Mouse (Mus musculus): ENCODE results near the gene Cib4.
A peak's percentile ranks its signal among the peaks of the same experiment; 100 is the strongest.

Cib4 gene

GRCm38 (mm10) chr5:30545698-30546097, at the start of gene Cib4:
TSS of gene Cib4 (minus strand) at chr5:30545836.
- DNase-seq, result peak; percentile 10

- DNase-seq, result no peak
These were observed 49.4 kb upstream of the Cib4 start for GRCm38 (mm10) chr5:30594953-30595560.

- DNase-seq, result peak; percentile 45
These were observed 48.3 kb upstream of the Cib4 start for GRCm38 (mm10) chr5:30593811-30594504.

- DNase-seq, result no peak
These were observed 47.7 kb upstream of the Cib4 start for GRCm38 (mm10) chr5:30593360-30593759.

- DNase-seq, result no peak
These were observed 46.8 kb upstream of the Cib4 start for GRCm38 (mm10) chr5:30592279-30592980.

- no peak for DNase-seq
These were observed 46.1 kb upstream of the Cib4 start for GRCm38 (mm10) chr5:30591786-30592185.

GRCm38 (mm10) chr5:30591205-30591731, 45.6 kb upstream of the Cib4 start:
- no peak for DNase-seq

- DNase-seq, result no peak
These were observed 44.6 kb upstream of the Cib4 start for GRCm38 (mm10) chr5:30590231-30590630.

GRCm38 (mm10) chr5:30589546-30589945, 43.9 kb upstream of the Cib4 start:
- no peak for DNase-seq

GRCm38 (mm10) chr5:30589069-30589468, 43.4 kb upstream of the Cib4 start:
- DNase-seq, result no peak

- DNase-seq, result no peak
These were observed 42.8 kb upstream of the Cib4 start for GRCm38 (mm10) chr5:30588301-30588968.

- peak; percentile 52 for DNase-seq
These were observed 42.2 kb upstream of the Cib4 start, which contains the start of gene Kcnk3 for GRCm38 (mm10) chr5:30587681-30588300. TSS of gene Kcnk3 (plus strand) at chr5:30588170.

- no peak for DNase-seq
These were observed 41.5 kb upstream of the Cib4 start for GRCm38 (mm10) chr5:30587101-30587500.

- DNase-seq, result no peak
These were observed 41.0 kb upstream of the Cib4 start for GRCm38 (mm10) chr5:30586616-30587015.

GRCm38 (mm10) chr5:30582017-30582416, 36.4 kb upstream of the Cib4 start:
- DNase-seq, result no peak

- no peak for DNase-seq
These were observed 35.1 kb upstream of the Cib4 start for GRCm38 (mm10) chr5:30580725-30581124.

- no peak for DNase-seq
These were observed 32.9 kb upstream of the Cib4 start for GRCm38 (mm10) chr5:30578445-30579080.

GRCm38 (mm10) chr5:30577654-30578310, 32.1 kb upstream of the Cib4 start:
- DNase-seq, result no peak

- DNase-seq, result no peak
These were observed 31.6 kb upstream of the Cib4 start for GRCm38 (mm10) chr5:30577251-30577650.

- no peak for DNase-seq
These were observed 30.6 kb upstream of the Cib4 start for GRCm38 (mm10) chr5:30576233-30576632.

GRCm38 (mm10) chr5:30574367-30574766, 28.7 kb upstream of the Cib4 start:
- no peak for DNase-seq

- DNase-seq, result no peak
These were observed 26.2 kb upstream of the Cib4 start for GRCm38 (mm10) chr5:30571820-30572219.

Measured in kidney, adult 9 months (tissue).